Mouse (Mus musculus) c-Kit-positive CD71-negative TER-119-negative erythroid progenitor cells, embryonic 14.5 days (primary cell): ENCODE results near the gene Glyr1.

Experiments
- DNase-seq: peaks from one replicate; pipeline ENCODE4 v3.0.0-alpha.2; 2013; ENCODE audit warnings: low read depth

Glyr1 gene

DNA sequence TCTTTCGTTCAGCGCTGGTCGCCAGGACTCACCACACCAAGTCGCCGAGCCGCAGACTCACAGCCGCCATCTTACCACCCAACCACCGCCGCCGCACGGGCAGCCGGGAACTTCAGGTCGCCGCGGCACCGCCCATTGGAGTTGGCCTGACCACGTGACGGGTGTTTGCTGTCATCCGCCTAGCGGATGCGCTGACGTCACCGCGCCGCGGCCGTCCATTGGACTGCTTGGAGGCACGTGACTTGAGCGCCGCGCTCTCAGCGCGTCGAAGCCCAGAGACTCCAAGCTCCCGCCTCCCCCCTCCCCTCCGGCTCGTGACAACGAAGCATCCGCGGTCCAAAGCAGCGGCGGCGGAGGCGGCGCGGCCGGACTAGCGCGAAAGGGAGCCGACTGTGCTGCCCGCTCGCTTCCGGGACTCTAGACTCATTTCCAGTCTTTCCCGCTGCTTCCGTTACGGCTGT, at the start of gene Glyr1, which contains the start of gene Ubn1:
Glyr1 (minus strand) TSS at position 90 of the 461 bp plus-strand sequence.
Ubn1 (plus strand) TSS at position 284 of the 461 bp plus-strand sequence.
- DNase-seq: peak; percentile 98

DNA sequence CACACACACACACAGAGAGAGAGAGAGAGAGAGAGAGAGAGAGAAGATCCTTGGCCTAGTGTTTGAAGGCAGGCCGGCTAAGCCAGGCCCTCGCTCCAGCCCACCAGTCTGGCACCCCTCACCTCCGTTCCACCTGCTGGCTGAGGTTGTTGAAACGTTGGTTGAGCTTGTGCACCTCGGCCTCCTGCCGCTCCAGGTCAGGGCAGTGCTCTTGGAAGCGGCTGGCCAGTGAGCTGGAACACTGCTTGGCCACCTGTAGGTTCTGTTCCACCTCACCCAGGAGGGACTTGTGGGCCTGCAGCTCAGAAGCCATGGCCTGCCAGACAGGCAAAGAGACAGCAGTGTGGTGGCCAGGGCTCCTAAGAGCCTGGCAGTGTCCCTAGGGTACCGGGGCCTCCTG, 46.8 kb upstream of the Glyr1 start:
- no peak for DNase-seq

DNA sequence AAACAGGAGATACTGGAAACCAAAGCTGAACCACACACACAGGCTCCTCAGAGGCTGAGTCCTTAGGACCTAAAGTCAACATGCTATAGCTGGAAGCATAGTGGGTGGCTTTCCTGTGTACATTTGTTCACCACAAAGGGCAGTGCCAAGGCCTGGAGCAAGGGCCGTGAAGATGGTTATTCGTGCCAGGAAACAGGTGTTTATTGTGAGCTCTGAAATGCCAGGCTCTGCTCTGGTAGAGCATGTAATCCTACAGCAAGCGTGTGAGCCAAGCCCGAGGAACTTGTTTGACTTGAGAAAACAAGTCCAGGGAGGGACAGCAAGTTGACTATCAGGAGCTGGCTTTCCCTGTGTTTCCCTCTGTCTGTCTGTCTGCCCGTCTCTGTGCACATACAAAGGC, 43.6 kb upstream of the Glyr1 start:
- no peak for DNase-seq

DNA sequence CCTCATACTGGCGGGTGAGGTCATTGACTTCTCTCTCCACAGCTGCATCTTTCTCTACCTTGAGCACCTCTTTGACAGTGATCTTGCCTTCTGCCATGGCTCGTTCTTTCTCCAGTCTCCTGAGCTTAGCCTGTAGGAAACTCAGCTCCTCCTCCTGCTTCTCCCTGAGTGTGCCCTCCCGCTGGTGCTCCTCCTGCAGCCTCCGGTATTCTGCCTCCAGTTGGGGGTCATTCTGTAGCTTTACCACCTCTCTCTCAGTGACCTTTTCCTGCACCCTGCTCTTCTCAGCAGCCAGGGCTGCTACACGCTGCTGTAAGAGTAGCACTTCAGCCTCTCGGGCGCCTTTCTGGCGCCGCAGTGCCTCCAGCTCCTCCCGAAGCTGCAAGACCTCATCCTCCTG, 39.4 kb upstream of the Glyr1 start:
- no peak for DNase-seq

DNA sequence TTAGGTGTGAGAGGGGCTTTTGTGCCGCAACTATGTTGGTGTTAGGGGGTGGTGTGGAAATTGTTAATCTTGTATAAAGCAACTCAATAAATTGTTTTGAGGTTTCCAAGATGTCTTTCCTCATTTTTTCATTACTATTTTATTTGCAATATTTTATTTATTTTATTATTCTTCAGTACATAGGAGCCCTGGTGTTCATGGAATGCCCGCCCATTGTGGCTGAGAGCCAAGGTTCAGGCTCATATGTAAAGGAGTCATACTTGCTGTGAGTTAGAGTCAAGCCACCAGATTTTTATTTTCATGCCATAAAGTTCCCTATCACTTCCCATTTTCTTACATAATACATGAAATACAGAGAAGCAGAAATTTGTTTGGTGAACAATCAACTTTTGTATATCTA, 36.5 kb upstream of the Glyr1 start:
- DNase-seq: no peak

DNA sequence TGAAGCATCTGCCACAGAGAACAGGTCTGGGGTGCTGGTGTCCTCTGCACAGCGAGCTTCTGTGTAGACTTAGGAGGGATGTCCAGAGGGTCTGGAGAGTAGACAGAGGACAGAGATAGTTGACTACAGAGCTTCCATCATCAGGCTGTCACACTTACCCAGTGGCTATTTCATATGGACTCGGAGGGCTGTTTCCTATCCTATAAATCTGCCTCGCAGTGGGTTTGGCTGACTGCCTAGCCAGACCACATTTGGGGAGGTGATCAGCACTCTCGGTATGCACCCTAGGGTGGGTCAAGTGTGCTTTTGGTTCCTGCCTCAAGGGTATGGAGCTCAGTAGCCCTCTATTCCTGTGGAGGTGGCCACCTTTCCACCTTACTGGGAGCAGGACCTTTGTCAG, 35.5 kb upstream of the Glyr1 start:
- no peak for DNase-seq

DNA sequence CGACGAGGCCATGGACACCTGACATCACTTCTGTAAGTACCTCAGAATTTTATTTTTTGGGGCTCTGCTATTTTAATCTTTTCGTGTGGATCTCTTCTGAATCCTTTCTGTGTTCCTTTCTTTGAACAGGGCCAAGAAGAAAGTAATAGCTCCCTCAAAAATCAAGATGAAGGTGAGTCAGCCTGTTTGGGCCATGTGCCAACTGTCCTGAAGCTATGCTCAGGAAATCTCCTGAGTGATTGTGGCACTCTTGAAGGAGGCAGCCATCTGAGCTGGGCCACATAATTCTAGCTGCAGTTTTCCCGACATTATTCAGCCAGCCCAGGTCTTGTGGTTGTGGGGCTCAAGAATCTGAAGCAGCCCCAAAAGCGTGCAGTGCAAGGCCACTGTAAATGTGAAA, 24.7 kb upstream of the Glyr1 start:
- DNase-seq: no peak

DNA sequence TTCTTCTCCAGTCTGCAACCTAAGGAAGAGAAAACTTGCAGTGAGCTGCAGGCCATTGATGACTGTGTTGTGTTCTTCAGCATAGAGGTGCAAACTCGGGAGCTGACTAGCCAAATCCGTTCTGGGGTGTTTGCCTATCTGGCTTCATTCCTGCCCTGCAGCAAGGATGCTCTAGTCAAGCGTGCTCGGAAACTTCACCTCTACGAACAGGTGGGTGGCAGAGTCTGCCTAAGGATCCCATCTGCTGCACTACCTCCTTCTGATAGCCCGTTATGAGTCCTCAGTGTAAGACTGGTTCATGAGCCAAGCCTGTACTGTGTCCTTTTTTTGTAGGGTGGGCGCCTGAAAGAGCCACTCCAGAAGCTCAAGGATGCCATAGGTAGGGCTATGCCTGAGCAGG, 22.3 kb upstream of the Glyr1 start:
- no peak for DNase-seq

DNA sequence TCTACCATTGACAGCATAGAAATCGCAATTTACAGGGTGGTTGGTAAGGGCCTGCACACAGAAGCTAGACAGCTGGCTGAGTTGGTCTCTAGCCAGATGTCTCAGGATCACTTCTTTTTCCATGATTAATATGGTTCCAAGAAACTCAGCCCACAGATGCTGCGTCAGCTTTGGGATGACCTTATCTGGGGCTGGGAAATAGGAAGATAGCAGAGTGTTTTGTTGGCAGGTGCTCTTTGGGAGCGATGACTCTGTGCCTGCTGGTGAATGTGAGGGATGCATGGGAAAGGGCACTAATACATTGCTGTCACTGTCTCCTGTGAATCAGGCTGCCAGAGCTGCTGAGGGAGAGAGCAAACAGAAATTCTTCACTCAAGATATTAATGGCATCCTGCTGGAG, 20.7 kb upstream of the Glyr1 start:
- no peak for DNase-seq

DNA sequence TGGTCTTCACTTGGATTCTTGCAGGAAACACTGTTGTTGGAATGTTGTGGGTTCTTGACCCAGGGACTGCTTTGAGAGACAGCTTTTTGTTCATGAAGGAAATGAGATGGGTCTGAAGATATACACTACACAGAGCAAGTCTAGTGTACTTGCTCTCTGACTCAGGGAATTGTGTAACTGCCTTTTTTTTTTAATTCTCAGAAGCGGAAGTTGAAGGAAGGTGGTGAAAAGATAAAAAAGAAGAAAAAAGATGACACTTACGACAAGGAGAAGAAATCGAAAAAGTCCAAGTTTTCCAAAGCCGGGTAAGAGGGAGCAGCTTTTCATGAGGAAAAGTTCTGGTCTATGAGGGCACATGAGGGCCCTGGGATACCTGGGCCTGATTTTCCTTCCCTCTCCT, 13.8 kb upstream of the Glyr1 start:
- DNase-seq: no peak

DNA sequence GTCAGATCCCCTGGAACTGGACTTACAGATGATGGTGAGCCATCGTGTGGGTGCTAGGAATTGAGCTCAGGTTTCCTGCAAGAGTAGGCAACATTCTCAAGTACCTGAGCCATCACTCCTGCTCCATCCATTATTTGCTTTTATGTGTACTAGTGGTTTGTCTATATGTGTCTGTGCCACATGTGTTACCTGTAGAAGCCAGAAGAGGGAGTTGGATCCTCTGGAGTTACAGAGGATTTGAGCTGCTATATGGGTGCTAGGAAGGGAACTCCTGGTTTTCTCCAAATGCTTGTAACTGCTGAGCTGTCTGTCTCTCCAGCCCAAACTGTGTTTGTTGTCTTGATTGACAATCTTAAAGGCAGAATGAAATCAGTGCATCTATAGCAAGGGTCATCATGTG, 8.5 kb upstream of the Glyr1 start:
- peak; percentile 16 for DNase-seq

DNA sequence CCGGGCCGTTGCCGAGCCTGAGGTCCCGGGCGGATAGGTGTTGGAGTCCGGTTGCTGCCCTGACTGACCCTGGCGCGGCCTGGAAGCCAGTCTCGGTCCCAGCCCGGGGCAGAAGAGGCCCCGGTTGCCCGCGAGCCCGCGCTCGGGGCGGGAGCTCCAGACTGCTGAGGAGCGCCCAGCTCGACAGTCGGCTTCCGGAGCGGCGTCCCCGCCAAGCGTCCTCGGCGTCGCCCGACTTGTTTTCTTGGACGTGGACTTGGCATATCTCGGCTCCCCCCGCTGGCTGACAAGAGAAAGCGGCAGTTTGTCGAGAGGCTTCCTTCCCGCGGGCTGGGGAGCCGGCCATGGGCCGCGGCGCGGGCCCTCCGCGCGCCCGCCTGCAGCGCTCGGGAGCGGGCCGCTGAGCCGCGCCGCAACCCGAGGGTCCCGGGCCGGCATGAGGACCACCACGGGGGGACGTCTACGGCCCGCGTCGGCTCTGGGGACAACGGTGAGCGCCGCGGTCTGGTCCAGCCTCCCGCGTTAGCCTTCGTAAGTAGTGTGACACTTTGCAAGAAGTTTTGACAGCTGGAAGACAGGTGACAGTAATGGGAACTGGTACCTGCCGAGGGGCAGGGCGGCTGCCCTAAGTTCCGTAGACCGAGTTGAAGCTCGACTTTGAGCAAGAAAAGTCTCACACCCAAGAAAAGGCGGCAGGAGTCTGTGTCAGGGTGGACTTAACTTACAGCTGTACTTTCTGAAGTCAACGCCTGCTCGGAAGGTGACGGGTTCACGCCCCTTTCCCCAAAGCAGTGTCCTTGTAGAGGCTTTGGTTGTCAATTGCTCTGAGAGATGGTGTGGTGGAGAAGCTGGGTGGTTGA, 818 bp upstream of the Glyr1 start:
- peak; percentile 55 for DNase-seq

DNA sequence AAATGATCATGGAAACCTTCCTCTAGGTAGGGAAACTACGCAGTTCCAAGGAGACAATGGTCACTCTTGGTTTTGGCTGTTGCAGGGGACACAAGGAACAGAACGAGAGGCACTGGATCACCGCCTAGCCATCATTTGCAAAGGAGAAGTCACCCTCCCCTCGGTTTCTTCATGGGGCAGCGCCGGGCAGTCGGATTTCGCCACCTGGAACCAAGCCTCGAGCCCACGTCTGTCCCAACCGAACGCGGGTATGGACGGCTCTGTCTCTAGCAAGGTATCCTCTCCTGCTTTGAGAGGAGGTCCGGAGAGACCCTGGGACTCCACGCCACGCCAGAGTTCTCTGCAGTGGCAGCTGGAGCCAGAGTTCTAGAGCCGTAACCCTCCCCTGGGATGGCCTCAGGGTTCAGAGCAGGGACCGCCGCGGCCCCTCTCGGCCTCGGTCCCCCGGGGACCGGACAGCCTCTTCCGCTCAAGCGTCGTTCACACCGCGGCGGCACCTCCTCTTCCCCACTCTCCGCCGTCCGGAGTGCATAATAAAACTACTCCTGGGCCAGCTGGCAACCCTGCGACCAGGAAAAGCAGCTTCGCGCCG, 385 bp downstream of the Glyr1 start:
- DNase-seq: no peak

DNA sequence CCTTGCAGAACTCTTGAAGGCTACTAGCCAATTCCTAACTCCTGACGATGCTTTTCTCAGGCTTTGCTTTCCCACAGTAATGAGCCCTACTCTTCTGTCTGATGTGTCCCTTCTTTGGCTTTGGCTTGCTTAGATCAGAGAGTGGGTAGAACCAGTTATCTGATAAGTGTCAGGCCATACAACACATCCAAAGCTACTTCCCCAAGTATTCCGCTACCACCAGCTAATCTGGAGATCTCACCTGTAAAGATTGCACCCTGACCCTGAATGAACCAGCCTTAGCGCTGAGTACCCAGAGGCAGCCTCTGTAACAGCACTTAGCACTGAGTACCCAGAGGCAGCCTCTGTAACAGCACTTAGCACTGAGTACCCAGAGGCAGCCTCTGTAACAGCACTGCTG, 4.3 kb downstream of the Glyr1 start:
- DNase-seq: no peak

DNA sequence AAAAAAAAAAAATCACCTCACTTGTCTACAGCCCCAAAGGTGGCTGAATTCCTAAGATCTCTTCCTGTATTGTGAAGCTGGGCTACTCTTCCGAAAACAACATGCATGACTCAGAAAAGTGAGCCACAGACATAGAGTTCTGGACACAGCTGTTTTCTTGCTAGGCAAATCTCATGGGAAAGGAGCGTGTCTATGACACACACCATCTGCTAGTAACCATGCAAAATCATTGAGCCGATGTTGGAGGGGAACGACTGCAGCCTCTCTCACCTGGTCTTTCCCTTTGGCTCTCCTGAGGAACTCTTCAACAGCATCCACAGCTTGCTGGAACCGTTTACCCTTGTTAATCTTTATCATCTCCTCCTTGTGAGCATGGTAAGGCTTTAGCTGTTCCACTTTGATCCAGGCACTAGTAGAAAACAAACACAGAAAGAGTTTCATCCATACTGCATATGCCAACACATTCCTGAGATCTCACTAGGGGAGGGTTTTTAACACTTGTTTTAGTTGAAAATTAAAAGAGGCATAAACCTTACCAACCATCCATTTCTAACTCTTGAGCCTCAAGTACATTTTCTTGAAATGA, 12.9 kb downstream of the Glyr1 start:
- DNase-seq: no peak

DNA sequence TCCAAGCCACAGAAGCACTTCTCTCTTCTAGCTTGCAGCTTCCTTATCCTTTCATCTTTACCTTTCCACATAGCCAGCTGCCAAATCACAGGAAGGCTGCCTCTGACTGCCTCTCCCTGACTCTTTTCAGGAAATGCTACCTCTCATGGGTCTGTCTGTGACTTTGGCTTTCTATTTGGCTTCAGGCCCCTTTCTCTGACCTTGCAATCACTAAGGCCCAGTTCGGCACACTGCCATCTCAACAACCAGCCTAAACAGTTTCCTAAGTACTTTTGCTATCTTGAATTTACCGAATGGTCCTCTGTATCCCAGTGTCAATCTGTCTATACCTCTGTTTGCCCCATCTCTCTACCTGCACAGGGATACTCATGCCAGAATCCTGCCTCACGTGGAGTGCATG, 14.1 kb downstream of the Glyr1 start:
- no peak for DNase-seq

DNA sequence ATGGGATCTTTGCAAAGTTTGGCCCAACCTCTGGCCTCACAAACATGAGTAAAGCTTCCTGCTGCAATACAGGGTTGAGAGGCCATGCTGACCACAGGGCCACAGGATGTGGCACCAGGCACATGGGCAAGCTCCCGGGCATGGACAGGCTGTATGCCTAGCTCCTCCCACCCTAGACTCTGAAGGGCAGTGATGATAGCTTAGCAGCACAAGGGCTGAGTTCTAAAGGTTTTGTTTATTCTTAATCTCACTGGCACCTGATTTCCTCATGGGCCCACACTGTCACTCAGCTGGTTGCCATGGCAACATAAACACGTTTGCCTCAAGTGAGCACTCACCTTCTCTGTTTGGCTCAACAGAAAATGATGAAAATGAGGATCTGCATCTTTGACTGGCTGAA, 19.8 kb downstream of the Glyr1 start:
- DNase-seq: no peak

DNA sequence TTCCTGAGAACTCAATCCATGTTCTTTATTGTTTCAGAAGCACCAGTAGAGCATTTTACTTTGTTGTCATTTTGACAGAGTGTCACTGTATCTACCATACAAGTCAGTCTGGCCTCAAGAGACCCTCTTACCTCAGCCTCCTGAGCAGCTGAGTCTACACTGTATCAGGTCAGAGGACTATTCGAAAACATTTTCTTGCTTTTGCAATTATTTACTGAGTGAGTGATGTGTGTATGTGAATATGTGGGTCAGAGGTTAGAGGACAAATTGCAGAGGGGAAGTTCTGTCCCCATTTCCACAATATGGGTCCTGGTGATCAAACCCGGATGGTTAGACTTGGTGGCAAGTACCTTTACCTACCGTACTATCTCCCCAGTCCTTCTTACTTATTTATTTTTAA, 25.6 kb downstream of the Glyr1 start:
- no peak for DNase-seq

DNA sequence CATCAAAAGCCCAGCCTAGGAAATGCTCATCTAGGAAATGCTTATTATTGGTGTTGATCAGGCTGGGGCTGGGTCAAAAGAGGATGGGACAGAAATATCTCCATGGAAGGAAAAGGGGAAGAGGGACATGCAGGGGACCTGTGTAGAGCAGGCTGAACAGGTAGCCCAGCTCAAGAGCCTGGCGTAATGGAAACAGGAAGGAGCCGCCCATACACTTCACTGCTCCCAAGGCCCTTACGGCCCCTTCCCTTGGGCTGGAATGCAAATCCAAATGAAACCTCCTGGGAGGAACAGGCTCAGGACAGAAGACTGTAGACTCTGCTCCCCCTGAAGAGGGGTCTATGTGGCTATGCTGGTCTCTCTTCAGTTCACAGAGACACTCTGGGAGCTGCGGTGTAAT, 35.1 kb downstream of the Glyr1 start:
- no peak for DNase-seq

DNA sequence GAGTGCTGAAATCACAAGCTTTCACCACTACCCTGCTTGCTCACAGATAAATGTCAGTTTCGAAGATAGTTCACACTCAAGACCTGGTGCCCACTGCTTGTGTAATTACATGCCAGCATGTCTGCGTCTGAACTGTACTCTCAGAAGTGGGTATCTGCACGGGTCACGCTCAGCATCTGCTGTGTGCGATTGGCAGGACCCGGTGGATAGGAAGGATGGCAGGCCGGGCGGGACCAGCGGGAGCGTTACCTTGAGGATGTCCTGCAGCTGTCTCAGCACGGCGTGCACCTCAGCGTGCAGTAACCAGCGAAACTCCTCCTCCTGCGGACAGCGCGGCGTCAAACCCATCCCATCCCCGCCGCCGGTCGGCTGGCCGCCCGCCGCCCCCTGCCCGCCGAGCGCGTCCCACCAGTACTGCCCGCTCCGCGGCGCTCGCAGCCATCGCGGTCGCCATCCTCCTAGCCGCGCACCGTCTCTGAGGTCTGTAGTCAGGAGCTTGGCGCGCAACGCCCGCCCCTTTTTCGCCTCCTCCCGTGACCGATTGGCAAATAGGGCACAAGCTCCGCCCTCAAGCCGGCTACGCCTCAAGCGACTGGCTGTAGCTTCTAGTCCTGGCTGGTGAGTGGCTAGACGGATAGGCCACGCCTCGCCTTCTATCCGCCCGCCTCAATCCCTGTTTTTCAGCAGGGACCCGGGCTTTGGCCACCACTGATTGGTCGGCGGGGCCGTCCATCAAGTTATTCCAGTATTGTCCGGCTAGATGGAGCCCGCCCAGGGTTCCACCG, 36.4 kb downstream of the Glyr1 start, which contains the start of gene Rogdi:
Rogdi (minus strand) TSS at position 500 of the 785 bp plus-strand sequence.
- DNase-seq: peak; percentile 97

DNA sequence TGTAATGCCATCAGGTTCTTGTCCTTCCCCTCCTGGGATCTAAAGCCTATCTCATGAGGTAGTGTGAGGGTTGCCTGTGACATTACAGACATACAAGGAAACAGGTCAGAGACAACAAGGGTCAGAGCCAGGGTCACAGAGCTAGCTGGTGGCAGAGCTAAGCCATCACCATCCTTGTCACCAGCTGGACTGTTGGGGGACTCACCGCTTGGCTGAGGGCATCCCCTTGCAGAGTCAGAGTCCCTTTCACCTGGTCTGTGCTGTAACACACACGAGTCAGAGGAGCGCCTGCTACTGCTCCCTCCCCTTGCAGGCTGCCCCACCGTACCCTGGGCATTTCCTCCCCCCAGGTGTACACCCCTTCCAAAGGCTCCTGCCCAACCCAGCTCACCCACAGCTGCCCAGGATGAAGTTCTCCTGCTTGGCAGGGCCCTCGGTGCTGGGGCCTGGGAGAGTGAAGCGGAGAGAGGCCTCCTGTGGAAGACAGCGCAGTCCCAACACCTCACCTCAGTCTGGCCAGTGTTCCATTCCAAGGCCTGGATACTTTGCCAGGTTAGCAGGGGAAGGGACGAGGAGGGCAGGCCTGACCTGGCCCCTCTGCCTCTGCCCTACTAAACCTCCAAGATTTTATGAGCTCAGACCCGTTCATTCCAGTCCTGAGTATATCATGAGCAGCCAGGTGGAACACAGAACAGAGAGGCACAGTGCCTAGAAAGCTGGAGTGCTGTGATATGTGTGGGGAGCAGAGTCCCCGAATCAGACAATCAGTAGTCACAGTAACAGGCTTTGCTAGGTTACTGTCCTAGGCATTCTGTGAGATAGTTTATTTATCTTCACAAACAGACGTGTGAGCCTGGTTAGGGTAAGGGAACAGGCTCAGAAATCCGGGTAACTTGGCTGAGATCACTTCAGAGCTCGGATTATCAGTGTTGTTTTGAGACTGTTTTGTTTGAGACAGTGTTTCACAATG, 37.3 kb downstream of the Glyr1 start:
- DNase-seq: peak; percentile 37
